Comparison of ENCODE assay signal across 10 mouse cellular contexts in genomic region chr12:80230854-80231253, GRCm38 (mm10). TPM values are rescaled to one million over a fixed set of nuclear protein-coding genes. Genes with fewer than 3 reads are reported as not detected.
DNase-seq lines count a peak whose midpoint lies in the region; ATAC-seq and TF ChIP-seq lines count a peak whose summit lies in the region.
"Had no signal": no experiment of that assay in that cellular context is flagged by ENCODE, and none has a peak within 500 bp of the region (broad histone marks: within the 10 kb centered on the region; RNA-seq: fewer than 3 reads in every experiment).

No protein-coding gene starts in this region.

- TF ChIP-seq CTCF in heart, postnatal 0 days (IDR thresholded peaks at IDR 0.05; ENCODE audit: low read depth): no peak

- no peaks in the 10 kb centered on the region for H3K9me3 ChIP-seq in heart, embryonic 10.5 days
- H3K9me3 ChIP-seq in heart, postnatal 0 days (replicated peaks; ENCODE audit: control insufficient read depth, low read length): no peaks in the 10 kb centered on the region
- H3K9me3 ChIP-seq in liver, embryonic 15.5 days (replicated peaks): no peaks in the 10 kb centered on the region

- no peak overlapping the region; the same call in 1 of the 2 replicates for H3K9ac ChIP-seq in heart, postnatal 0 days (replicated peaks; ENCODE audit: low read depth, low read length)
- H3K9ac ChIP-seq in liver, embryonic 15.5 days: no peak overlapping the region

- H3K27me3 ChIP-seq in heart, embryonic 10.5 days (ENCODE audit: insufficient read depth, poor library complexity, severe bottlenecking): no peaks in the 10 kb centered on the region
- H3K27me3 ChIP-seq in heart, postnatal 0 days (ENCODE audit: control insufficient read depth, insufficient read depth, low read length): no peaks in the 10 kb centered on the region
- H3K27me3 ChIP-seq in liver, embryonic 15.5 days: no peaks in the 10 kb centered on the region
- H3K27me3 ChIP-seq: CH12.LX had no signal

- peak overlapping the region; percentile 44 for H3K4me2 ChIP-seq in heart, postnatal 0 days (ENCODE audit: low read depth, low read length)
- 0 out of 2 replicates have a peak overlapping the region, but pooled peaks have one; percentile 6 for H3K4me2 ChIP-seq in liver, embryonic 15.5 days

- no peak for TF ChIP-seq EP300 in heart, postnatal 0 days (IDR thresholded peaks at IDR 0.05; ENCODE audit: low read depth)

- peaks cover 67% of the 10 kb centered on the region for H3K4me1 ChIP-seq in heart, embryonic 10.5 days
- H3K4me1 ChIP-seq in heart, postnatal 0 days (ENCODE audit: control insufficient read depth, insufficient read depth): peaks cover 71% of the 10 kb centered on the region
- peaks cover 59% of the 10 kb centered on the region for H3K4me1 ChIP-seq in liver, embryonic 15.5 days (replicated peaks)

- peak overlapping the region; percentile 34 for H3K4me3 ChIP-seq in heart, embryonic 10.5 days
- no peak overlapping the region for H3K4me3 ChIP-seq in heart, postnatal 0 days (ENCODE audit: low read depth, low read length)
- no peak overlapping the region for H3K4me3 ChIP-seq in liver, embryonic 15.5 days (replicated peaks)

- H3K36me3 ChIP-seq in heart, embryonic 10.5 days: peaks cover 30% of the 10 kb centered on the region
- H3K36me3 ChIP-seq in heart, postnatal 0 days (replicated peaks; ENCODE audit: control insufficient read depth, insufficient read depth, low read length): 0 out of 2 replicates have a peak, but pooled peaks cover 5% of the 10 kb centered on the region
- no peaks in the 10 kb centered on the region for H3K36me3 ChIP-seq in liver, embryonic 15.5 days (replicated peaks)

- ATAC-seq in heart, postnatal 0 days (ENCODE audit: insufficient read depth, low read depth): no peak
- ATAC-seq in liver, embryonic 15.5 days (ENCODE audit: insufficient read depth): no peak

- 46% methylated on average over 5 of the region's 5 CpGs for WGBS in heart, embryonic 10.5 days
- 57% methylated on average over 5 of the region's 5 CpGs for WGBS in heart, postnatal 0 days
- 57% methylated on average over 5 of the region's 5 CpGs for WGBS in liver, embryonic 15.5 days (ENCODE audit: insufficient replicate concordance)

- no peak for DNase-seq in heart, embryonic 10.5 days (ENCODE audit: low spot score)
- no peak for DNase-seq in heart, adult 8-10 months (ENCODE audit: low spot score)
- peak; percentile 53 for DNase-seq in 3T3-L1 (ENCODE audit: low read depth, low spot score)
- DNase-seq in heart, postnatal 0 days (ENCODE audit: low spot score): no peak
- no peak for DNase-seq in cerebellum, adult 8-10 months
- DNase-seq in urinary bladder, postnatal 25 days (ENCODE audit: low spot score): no peak
- DNase-seq in adrenal gland, adult (ENCODE audit: inconsistent age in 2 of 2, low spot score in 1 of 2): no peak
- DNase-seq: gastrocnemius, postnatal 14 days had no signal

- H3K27ac ChIP-seq in heart, embryonic 10.5 days: peak overlapping the region; percentile 87
- H3K27ac ChIP-seq in heart, postnatal 0 days (ENCODE audit: low read depth): peak overlapping the region; percentile 89
- H3K27ac ChIP-seq in liver, embryonic 15.5 days (replicated peaks): peak overlapping the region; percentile 81

RNA-seq across cellular contexts. Expression of gene Actn1, which starts 29.3 kb away (rescaled TPM):
- 62.6 and 67.8 TPM in 2 replicates for polyA plus RNA-seq in heart, embryonic 10.5 days (2016; fragmentation: Nextera tagmentation; extraction: Ambion mirVana)
- 10 to 100 TPM; 22.6 to 26.7 (median 26.0) TPM for total RNA-seq in heart, adult 8-10 months (2022)
- 53.0 and 85.3 TPM in 2 replicates for total RNA-seq in heart, postnatal 0 days (2014; rRNA removed; ENCODE audit: low replicate concordance)
- 13.8 and 15.7 TPM in 2 replicates for polyA plus RNA-seq in heart, postnatal 0 days (2015; fragmentation: Nextera tagmentation; extraction: Ambion mirVana)
- polyA plus RNA-seq in liver, embryonic 15.5 days (2015; fragmentation: Nextera tagmentation; extraction: Ambion mirVana): 7.9 and 9.4 TPM in 2 replicates
